Mouse (Mus musculus) limb, embryonic 13.5 days (tissue): ENCODE data around the gene Stum. TPM values are rescaled to one million over a fixed set of nuclear protein-coding genes. Genes with fewer than 3 reads are reported as not detected.
"Not testable (repeated sequence)": the region's sequence is repeated elsewhere in the genome, so short reads cannot be mapped to it uniquely, and the experiment has no call there.

Experiments
- ATAC-seq: fragments of 200-750 bp; cut with Nextera tagmentation; 2 replicates; pipeline ENCODE4 v1.8.0; 2017; ENCODE audit warnings: low read depth, moderate number of reproducible peaks, moderate TSS enrichment; ENCODE audit not compliant: low FRiP score
- H3K27ac ChIP-seq: fragments of 300-500 bp; sonication (generic); 2 replicates; pipeline ENCODE4 v1.5.1; 2015; ENCODE audit warnings: inconsistent platforms, mild to moderate bottlenecking, moderate library complexity
- H3K27me3 ChIP-seq: fragments of 300-500 bp; sonication (generic); 2 replicates; pipeline ENCODE4 v1.6.1; 2015; ENCODE audit warnings: mild to moderate bottlenecking, inconsistent platforms
- H3K36me3 ChIP-seq: fragments of 300-500 bp; sonication (generic); 2 replicates; pipeline ENCODE4 v1.6.1; 2015; ENCODE audit warnings: inconsistent platforms, mild to moderate bottlenecking, moderate library complexity
- H3K4me1 ChIP-seq: fragments of 300-500 bp; sonication (generic); 2 replicates; pipeline ENCODE4 v1.6.1; 2015; ENCODE audit warnings: inconsistent platforms
- H3K4me2 ChIP-seq: fragments of 300-500 bp; sonication (generic); replicated peaks from 2 replicates; pipeline ENCODE4 v1.6.1; 2015; ENCODE audit warnings: inconsistent platforms, mild to moderate bottlenecking, moderate library complexity
- H3K4me3 ChIP-seq: fragments of 300-500 bp; sonication (generic); 2 replicates; pipeline ENCODE4 v1.5.1; 2015; ENCODE audit warnings: moderate library complexity, mild to moderate bottlenecking, inconsistent platforms
- H3K9ac ChIP-seq: fragments of 300-500 bp; sonication (generic); 2 replicates; pipeline ENCODE4 v1.6.1; 2015; ENCODE audit warnings: mild to moderate bottlenecking, inconsistent platforms
- H3K9me3 ChIP-seq: fragments of 300-500 bp; sonication (generic); 2 replicates; pipeline ENCODE4 v1.6.1; 2016; ENCODE audit warnings: inconsistent platforms
- WGBS: fragments of 180-500 bp; shearing (Covaris S2); methylation state at CpG from one replicate; pipeline ENCODE4 v1.1.7; 2015; 5-methylcytosine and 5-hydroxymethylcytosine counted together
- polyA plus RNA-seq: library from polyadenylated mRNA; unstranded; fragments of >200 nt; fragmentation: Nextera tagmentation; extraction: Ambion mirVana; gene quantifications from 2 replicates; pipeline ENCODE4 v1.2.1, GENCODE M21; 2015

Stum gene
- polyA plus RNA-seq, 1 experiment from 2014 or later, result 4.6 TPM

GRCm38 (mm10) chr1:180400691-180401455 lies 82.4 kb downstream of the Stum start:
- Histone ChIP-seq H3K4me2 (no peak overlapping the region), H3K27ac (no peak overlapping the region; the same call in 1 of the 2 replicates), H3K36me3 (no peaks in the 10 kb centered on the region), H3K9ac (no peak overlapping the region; the same call in 1 of the 2 replicates), H3K9me3 (no peaks in the 10 kb centered on the region), H3K27me3 (no peaks in the 10 kb centered on the region), H3K4me1 (peaks cover 58% of the 10 kb centered on the region), H3K4me3 (no peak overlapping the region)
- 74% methylated on average over 4 of the region's 4 CpGs for WGBS
- no peak for ATAC-seq

GRCm38 (mm10) chr1:180398446-180398845 lies 84.9 kb downstream of the Stum start:
- Histone ChIP-seq H3K9me3 (no peaks in the 10 kb centered on the region), H3K9ac (no peak overlapping the region), H3K4me2 (no peak overlapping the region), H3K36me3 (no peaks in the 10 kb centered on the region), H3K27ac (no peak overlapping the region), H3K27me3 (no peaks in the 10 kb centered on the region), H3K4me3 (no peak overlapping the region), H3K4me1 (peaks cover 35% of the 10 kb centered on the region)
- ATAC-seq, result no peak
- WGBS, result 76% methylated on average over 3 of the region's 3 CpGs

- H3K4me1 ChIP-seq, result peaks cover 32% of the 10 kb centered on the region
- no peaks in the 10 kb centered on the region for H3K9me3 ChIP-seq
- H3K9ac ChIP-seq, result no peak overlapping the region
- no peaks in the 10 kb centered on the region for H3K36me3 ChIP-seq
- ATAC-seq, result no peak
- H3K27ac ChIP-seq, result no peak overlapping the region
- 69% methylated on average over 5 of the region's 5 CpGs for WGBS
- no peak overlapping the region for H3K4me2 ChIP-seq
- no peaks in the 10 kb centered on the region for H3K27me3 ChIP-seq
- H3K4me3 ChIP-seq, result no peak overlapping the region
Observed at GRCm38 (mm10) chr1:180397734-180398133, 85.6 kb downstream of the Stum start.

- Histone ChIP-seq H3K27me3 (no peaks in the 10 kb centered on the region), H3K4me1 (peaks cover 18% of the 10 kb centered on the region), H3K9ac (no peak overlapping the region), H3K27ac (no peak overlapping the region), H3K4me2 (no peak overlapping the region), H3K4me3 (no peak overlapping the region), H3K9me3 (peaks cover 3% of the 10 kb centered on the region; the same call in 1 of the 2 replicates), H3K36me3 (no peaks in the 10 kb centered on the region)
- 90% methylated on average over 12 of the region's 12 CpGs for whole genome bisulfite sequencing
- no peak for ATAC-seq
Observed at GRCm38 (mm10) chr1:180393873-180394272, 89.4 kb downstream of the Stum start.

- no peak overlapping the region for H3K9ac ChIP-seq
- peaks cover 25% of the 10 kb centered on the region for H3K4me1 ChIP-seq
- no peak overlapping the region for H3K4me3 ChIP-seq
- no peaks in the 10 kb centered on the region for H3K36me3 ChIP-seq
- no peak overlapping the region for H3K27ac ChIP-seq
- no peaks in the 10 kb centered on the region for H3K27me3 ChIP-seq
- peaks cover 3% of the 10 kb centered on the region; the same call in 1 of the 2 replicates for H3K9me3 ChIP-seq
- no peak overlapping the region for H3K4me2 ChIP-seq
- 73% methylated on average over 9 of the region's 9 CpGs for WGBS
- ATAC-seq, result no peak
Observed at GRCm38 (mm10) chr1:180393017-180393797, 90.1 kb downstream of the Stum start.

GRCm38 (mm10) chr1:180392137-180392798 lies 91.0 kb downstream of the Stum start:
- H3K4me3 ChIP-seq, result no peak overlapping the region
- no peak for ATAC-seq
- 76% methylated on average over 5 of the region's 5 CpGs for WGBS

GRCm38 (mm10) chr1:180391575-180391945 lies 91.7 kb downstream of the Stum start:
- Histone ChIP-seq H3K4me1 (peaks cover 27% of the 10 kb centered on the region), H3K9me3 (peaks cover 3% of the 10 kb centered on the region; the same call in 1 of the 2 replicates), H3K27ac (no peak overlapping the region), H3K4me2 (no peak overlapping the region), H3K9ac (no peak overlapping the region), H3K36me3 (no peaks in the 10 kb centered on the region), H3K4me3 (no peak overlapping the region), H3K27me3 (no peaks in the 10 kb centered on the region)
- no peak for ATAC-seq
- WGBS, result 79% methylated on average over 4 of the region's 4 CpGs

More at GRCm38 (mm10) chr1:180392137-180392798, 91.0 kb downstream of the Stum start:
- no peaks in the 10 kb centered on the region for H3K36me3 ChIP-seq
- H3K9me3 ChIP-seq, result peaks cover 3% of the 10 kb centered on the region; the same call in 1 of the 2 replicates
- no peak overlapping the region for H3K27ac ChIP-seq
- no peaks in the 10 kb centered on the region for H3K27me3 ChIP-seq
- H3K4me2 ChIP-seq, result no peak overlapping the region
- H3K9ac ChIP-seq, result no peak overlapping the region
- H3K4me1 ChIP-seq, result peaks cover 22% of the 10 kb centered on the region

GRCm38 (mm10) chr1:180390746-180391574 lies 92.3 kb downstream of the Stum start:
- Histone ChIP-seq H3K36me3 (no peaks in the 10 kb centered on the region), H3K4me2 (no peak overlapping the region), H3K4me3 (no peak overlapping the region), H3K9me3 (peaks cover 3% of the 10 kb centered on the region; the same call in 1 of the 2 replicates), H3K27ac (no peak overlapping the region), H3K4me1 (peaks cover 33% of the 10 kb centered on the region), H3K27me3 (no peaks in the 10 kb centered on the region), H3K9ac (no peak overlapping the region)
- ATAC-seq, result no peak
- 82% methylated on average over 10 of the region's 10 CpGs for WGBS

GRCm38 (mm10) chr1:180390321-180390731 lies 93.0 kb downstream of the Stum start:
- Histone ChIP-seq H3K9me3 (peaks cover 3% of the 10 kb centered on the region; the same call in 1 of the 2 replicates), H3K4me1 (peaks cover 35% of the 10 kb centered on the region), H3K36me3 (no peaks in the 10 kb centered on the region), H3K4me2 (no peak overlapping the region), H3K9ac (no peak overlapping the region), H3K27me3 (no peaks in the 10 kb centered on the region), H3K27ac (no peak overlapping the region), H3K4me3 (no peak overlapping the region)
- ATAC-seq, result no peak
- WGBS, result 68% methylated on average over 3 of the region's 3 CpGs

- not testable (repeated sequence) for ATAC-seq, H3K9me3 ChIP-seq, H3K9ac ChIP-seq, H3K27ac ChIP-seq, H3K36me3 ChIP-seq, H3K27me3 ChIP-seq, H3K4me2 ChIP-seq, H3K4me3 ChIP-seq
- peaks cover 45% of the 10 kb centered on the region for H3K4me1 ChIP-seq
- WGBS, result 81% methylated on average over 11 of the region's 11 CpGs
Observed at GRCm38 (mm10) chr1:180389213-180389760, 94.0 kb downstream of the Stum start.

- ATAC-seq, result no peak
Observed at GRCm38 (mm10) chr1:180388481-180388880, 94.8 kb downstream of the Stum start.

More at GRCm38 (mm10) chr1:180388481-180388880, 94.8 kb downstream of the Stum start:
- Histone ChIP-seq H3K9me3 (peaks cover 3% of the 10 kb centered on the region; the same call in 1 of the 2 replicates), H3K36me3 (peaks cover under 1% of the 10 kb centered on the region; the same call in 1 of the 2 replicates), H3K4me3 (no peak overlapping the region), H3K4me2 (peak overlapping the region; percentile 78), H3K9ac (no peak overlapping the region; the same call in 1 of the 2 replicates), H3K27me3 (no peaks in the 10 kb centered on the region), H3K4me1 (peaks cover 46% of the 10 kb centered on the region), H3K27ac (peak overlapping the region; percentile 67)
- WGBS, result 39% methylated on average over 1 of the region's 1 CpGs
